Mouse (Mus musculus): ENCODE data around the gene Rack1. TPM values are rescaled to one million over a fixed set of nuclear protein-coding genes. Genes with fewer than 3 reads are reported as not detected.
A peak's percentile ranks its signal among the peaks of the same experiment; 100 is the strongest.
"Not testable (repeated sequence)": the region's sequence is repeated elsewhere in the genome, so short reads cannot be mapped to it uniquely, and the experiment has no call there.

Rack1 gene
- total and polyA plus RNA-seq, 3 experiments, result 1,964 to 7,700 (median 2,188) TPM

DNA sequence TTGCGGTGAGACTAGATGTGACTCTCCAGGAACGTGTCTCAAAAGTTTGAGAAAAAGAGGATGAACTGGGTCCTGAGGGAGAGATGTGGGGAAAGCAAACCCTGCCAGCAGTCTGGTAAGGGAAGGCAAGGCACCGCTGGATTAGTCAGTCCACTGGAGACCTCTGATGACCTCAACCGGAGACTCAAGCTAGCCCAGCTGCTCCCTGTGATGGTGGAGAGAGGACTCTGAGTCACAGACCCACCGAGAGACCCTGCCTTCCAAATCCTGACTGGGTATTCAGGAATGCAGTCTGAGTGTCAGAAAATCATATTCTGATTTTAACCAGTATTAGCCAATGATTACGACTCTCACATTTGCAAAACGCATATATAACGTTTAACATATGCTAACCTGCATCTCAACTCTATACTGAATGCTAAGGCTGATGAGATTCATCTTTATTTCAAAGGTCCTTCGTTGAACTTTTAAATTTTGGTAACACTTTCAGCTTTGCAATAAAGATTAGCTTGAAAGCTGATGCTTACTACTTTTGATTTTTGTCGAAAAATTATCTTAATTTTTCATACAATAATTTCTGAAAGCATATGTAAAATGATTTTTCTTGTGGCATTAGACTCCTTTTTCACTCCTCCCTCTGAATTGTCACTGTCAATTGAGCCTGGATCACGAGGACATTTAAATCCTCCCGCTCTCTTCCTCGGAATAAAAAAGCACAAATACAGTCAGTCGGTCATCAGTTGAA lies 22.8 kb downstream of the Rack1 start:
- no peak for DNase-seq (ENCODE audit: low spot score)
- H3K9me3 ChIP-seq (replicated peaks), result peaks cover 3% of the 10 kb centered on the region
- TF ChIP-seq POLR2AphosphoS5 (IDR thresholded peaks at IDR 0.05; ENCODE audit: insufficient replicate concordance, low read depth, low read length), result no peak
- peak overlapping the region; percentile 50; the same call in 1 of the 2 replicates for H3K4me3 ChIP-seq (ENCODE audit: low read depth, low read length)
- ATAC-seq (ENCODE audit: extremely low read depth, insufficient number of reproducible peaks, low FRiP score, poor library complexity, severe bottlenecking), result no peak
- no peaks in the 10 kb centered on the region for H3K36me3 ChIP-seq (replicated peaks)
- peaks cover 49% of the 10 kb centered on the region for H3K4me1 ChIP-seq (ENCODE audit: insufficient read depth, low read depth, low read length)
- no peaks in the 10 kb centered on the region for H3K27me3 ChIP-seq (ENCODE audit: insufficient read depth, low read length)

DNA sequence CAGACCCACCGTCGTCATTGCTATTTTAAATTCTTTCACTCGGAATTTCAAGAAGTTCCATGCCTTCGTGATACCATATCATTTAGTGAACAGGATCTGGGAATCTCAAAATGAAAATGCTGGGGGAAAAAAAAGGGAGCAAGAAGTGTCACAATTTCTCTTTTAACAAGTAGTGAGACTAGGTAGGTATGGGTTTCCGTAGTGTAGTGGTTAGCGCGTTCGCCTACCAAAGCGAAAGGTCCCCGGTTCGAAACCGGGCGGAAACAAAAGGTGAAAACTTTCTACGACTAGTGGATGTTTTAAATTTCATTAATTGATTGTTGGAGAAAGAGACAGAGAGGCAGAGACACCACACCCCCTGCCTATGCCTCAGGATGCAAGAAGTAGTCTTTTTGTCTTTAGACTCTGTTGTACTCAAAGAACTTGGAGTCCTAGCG lies 23.4 kb downstream of the Rack1 start:
- DNase-seq (ENCODE audit: low spot score) (no peak), ATAC-seq (ENCODE audit: extremely low read depth, insufficient number of reproducible peaks, low FRiP score, poor library complexity, severe bottlenecking) (peak; percentile 36; the same call in 1 of the 2 replicates)
- TF ChIP-seq CTCF (IDR thresholded peaks at IDR 0.05; ENCODE audit: low read depth, low read length) (no peak), TAL1 (conservative IDR thresholded peaks at IDR 0.05; ENCODE audit: low read depth, low read length) (no peak), POLR2AphosphoS5 (IDR thresholded peaks at IDR 0.05; ENCODE audit: insufficient replicate concordance, low read depth, low read length) (no peak)
- peaks cover 5% of the 10 kb centered on the region for H3K9me3 ChIP-seq (replicated peaks)
- peak overlapping the region; percentile 55; the same call in 1 of the 2 replicates for H3K4me3 ChIP-seq (ENCODE audit: low read depth, low read length)
- H3K27me3 ChIP-seq (ENCODE audit: insufficient read depth, low read length), result no peaks in the 10 kb centered on the region
- no peaks in the 10 kb centered on the region for H3K36me3 ChIP-seq (replicated peaks)
- H3K4me1 ChIP-seq (ENCODE audit: insufficient read depth, low read depth, low read length), result peaks cover 48% of the 10 kb centered on the region

DNA sequence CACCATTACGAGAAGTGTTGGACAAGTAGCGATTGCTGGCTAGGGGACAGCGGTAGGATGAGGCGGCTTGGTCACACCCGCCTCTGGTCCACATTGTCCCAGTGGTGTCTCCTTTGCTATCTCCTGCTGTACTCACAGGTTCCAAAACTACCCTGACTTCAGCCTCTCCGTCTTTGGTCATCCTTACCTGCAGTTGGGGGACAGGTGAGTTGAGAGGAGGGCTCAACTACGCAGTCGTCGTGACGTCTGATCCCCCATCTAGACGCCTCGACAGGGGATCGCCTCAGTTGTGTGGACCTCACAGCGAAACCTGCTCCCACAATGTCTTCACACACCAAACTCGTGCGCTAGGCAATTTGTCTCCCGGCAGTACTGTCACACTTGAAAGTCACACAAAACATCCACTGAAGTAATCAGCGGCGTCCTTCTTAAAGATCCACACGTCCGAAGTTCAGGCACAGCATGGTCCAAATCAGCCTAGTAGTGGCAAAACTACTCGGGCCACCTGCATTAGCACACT lies 24.2 kb downstream of the Rack1 start:
- peaks cover 43% of the 10 kb centered on the region for H3K4me1 ChIP-seq (ENCODE audit: insufficient read depth, low read depth, low read length)
- ATAC-seq (ENCODE audit: extremely low read depth, insufficient number of reproducible peaks, low FRiP score, poor library complexity, severe bottlenecking) (no peak), DNase-seq (ENCODE audit: low spot score) (no peak)
- H3K9me3 ChIP-seq (replicated peaks), result peaks cover 7% of the 10 kb centered on the region
- TF ChIP-seq GATA2 (IDR thresholded peaks at IDR 0.05; ENCODE audit: borderline replicate concordance, low read depth, low read length) (no peak), POLR2AphosphoS5 (IDR thresholded peaks at IDR 0.05; ENCODE audit: insufficient replicate concordance, low read depth, low read length) (no peak), GATA1 (IDR thresholded peaks at IDR 0.05; ENCODE audit: borderline replicate concordance, low read length) (no peak), TAL1 (conservative IDR thresholded peaks at IDR 0.05; ENCODE audit: low read depth, low read length) (no peak), CTCF (IDR thresholded peaks at IDR 0.05; ENCODE audit: low read depth, low read length) (no peak)
- H3K36me3 ChIP-seq (replicated peaks), result no peaks in the 10 kb centered on the region
- H3K27me3 ChIP-seq (ENCODE audit: insufficient read depth, low read length), result no peaks in the 10 kb centered on the region
- peak overlapping the region; percentile 55; the same call in 1 of the 2 replicates for H3K4me3 ChIP-seq (ENCODE audit: low read depth, low read length)

DNA sequence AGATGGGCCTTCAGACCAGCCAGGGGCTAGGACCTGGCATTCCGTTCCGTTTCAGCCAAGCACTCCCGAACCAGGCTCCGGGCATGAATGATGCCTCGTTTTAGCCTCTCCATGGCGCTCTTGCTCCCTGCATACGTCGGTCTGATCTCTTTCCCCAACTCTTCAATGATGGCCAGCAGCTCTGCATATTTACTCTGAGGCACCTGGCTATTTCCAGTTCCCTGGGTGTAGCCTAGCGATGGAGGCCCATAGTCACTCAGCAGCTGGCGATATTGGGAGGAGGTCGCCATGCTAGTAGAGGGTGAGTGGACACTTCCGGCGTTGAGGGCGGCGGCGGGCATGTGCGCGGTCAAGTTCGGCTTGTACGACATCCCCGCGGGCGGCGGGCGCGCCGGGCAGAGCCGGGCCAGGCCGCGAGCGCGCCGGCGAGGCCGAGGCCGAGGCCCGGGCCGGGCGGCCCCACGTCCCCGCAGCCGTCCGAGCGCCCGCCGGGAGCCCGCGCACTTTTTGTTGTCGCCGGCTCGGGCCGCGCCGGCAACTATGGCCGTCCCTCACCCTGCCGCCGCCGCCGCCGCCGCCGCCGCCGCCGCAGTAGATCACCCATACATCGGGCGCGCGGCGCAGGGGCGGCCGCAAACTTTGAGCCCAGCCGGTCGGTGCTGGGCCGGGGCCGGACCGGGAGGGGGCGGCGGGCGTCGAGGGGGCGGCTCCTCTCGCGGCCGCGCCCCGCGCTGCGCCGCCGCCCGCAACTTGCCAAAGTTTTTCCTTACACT lies 26.0 kb downstream of the Rack1 start, which contains the start of the genes Trim7 and Gm12184:
Gene Trim7 (plus strand): TSS at position 162 of the 773 bp plus-strand sequence.
Gene Gm12184 (minus strand): TSS at position 677 of the 773 bp plus-strand sequence.
- not testable (repeated sequence) for H3K9me3 ChIP-seq (replicated peaks); DNase-seq (ENCODE audit: low spot score); H3K36me3 ChIP-seq (replicated peaks); H3K27me3 ChIP-seq (ENCODE audit: insufficient read depth, low read length); ATAC-seq (ENCODE audit: extremely low read depth, insufficient number of reproducible peaks, low FRiP score, poor library complexity, severe bottlenecking)
- Histone ChIP-seq H3K4me3 (ENCODE audit: low read depth, low read length) (peak within 1 kb of the TSS; percentile 68), H3K4me1 (ENCODE audit: insufficient read depth, low read depth, low read length) (peaks cover 32% of the 10 kb centered on the region)

DNA sequence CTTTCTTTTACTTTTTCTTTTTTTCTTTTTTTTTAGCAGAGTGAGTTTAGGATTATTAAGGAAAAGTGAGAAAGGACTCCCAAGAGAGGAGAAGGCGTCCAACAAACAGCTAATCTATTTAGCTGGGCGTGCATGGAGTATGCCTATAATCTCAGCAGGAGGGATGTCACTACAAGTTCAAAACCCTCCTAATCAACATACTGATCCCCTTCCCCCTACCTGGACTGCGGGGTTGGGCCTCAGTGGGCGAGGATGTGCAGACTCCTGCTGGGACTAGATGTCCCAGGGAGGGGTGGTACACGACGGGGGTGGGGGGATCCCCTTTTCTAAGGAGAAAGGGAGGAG lies 26.6 kb downstream of the Rack1 start:
- H3K4me3 ChIP-seq (ENCODE audit: low read depth, low read length), result peak overlapping the region; percentile 68
- TF ChIP-seq CTCF (IDR thresholded peaks at IDR 0.05; ENCODE audit: low read depth, low read length) (no peak), POLR2AphosphoS5 (IDR thresholded peaks at IDR 0.05; ENCODE audit: insufficient replicate concordance, low read depth, low read length) (no peak), GATA1 (IDR thresholded peaks at IDR 0.05; ENCODE audit: borderline replicate concordance, low read length) (no peak), TAL1 (conservative IDR thresholded peaks at IDR 0.05; ENCODE audit: low read depth, low read length) (no peak), GATA2 (IDR thresholded peaks at IDR 0.05; ENCODE audit: borderline replicate concordance, low read depth, low read length) (no peak)
- H3K9me3 ChIP-seq (replicated peaks), result peaks cover 7% of the 10 kb centered on the region
- no peaks in the 10 kb centered on the region for H3K36me3 ChIP-seq (replicated peaks)
- DNase-seq (ENCODE audit: low spot score) (no peak), ATAC-seq (ENCODE audit: extremely low read depth, insufficient number of reproducible peaks, low FRiP score, poor library complexity, severe bottlenecking) (no peak)
- H3K4me1 ChIP-seq (ENCODE audit: insufficient read depth, low read depth, low read length), result peaks cover 30% of the 10 kb centered on the region
- no peaks in the 10 kb centered on the region for H3K27me3 ChIP-seq (ENCODE audit: insufficient read depth, low read length)

DNA sequence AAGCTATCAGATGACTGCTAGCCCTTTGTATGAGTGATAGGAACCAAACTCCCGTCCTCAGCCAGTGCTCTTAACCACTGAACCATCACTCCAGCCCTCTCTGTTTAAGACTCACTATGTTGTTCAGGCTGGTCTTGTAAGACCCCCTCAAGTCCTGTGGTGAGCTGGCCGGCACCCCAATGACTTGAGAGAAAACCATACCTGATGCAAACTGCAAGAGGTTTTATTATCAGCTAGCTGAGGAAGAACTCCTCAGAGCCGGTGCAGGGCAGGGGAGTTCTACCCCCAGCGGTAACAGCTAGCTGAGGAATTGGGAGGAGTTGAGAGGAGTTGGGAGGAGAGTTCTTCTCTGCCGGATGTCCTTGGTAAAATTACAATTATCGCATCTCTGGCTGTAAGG lies 27.8 kb downstream of the Rack1 start:
- Histone ChIP-seq H3K9me3 (replicated peaks) (peaks cover 7% of the 10 kb centered on the region), H3K27me3 (ENCODE audit: insufficient read depth, low read length) (no peaks in the 10 kb centered on the region), H3K4me3 (ENCODE audit: low read depth, low read length) (no peak overlapping the region), H3K36me3 (replicated peaks) (no peaks in the 10 kb centered on the region), H3K4me1 (ENCODE audit: insufficient read depth, low read depth, low read length) (peaks cover 28% of the 10 kb centered on the region)
- TF ChIP-seq GATA2 (IDR thresholded peaks at IDR 0.05; ENCODE audit: borderline replicate concordance, low read depth, low read length) (no peak), CTCF (IDR thresholded peaks at IDR 0.05; ENCODE audit: low read depth, low read length) (no peak), GATA1 (IDR thresholded peaks at IDR 0.05; ENCODE audit: borderline replicate concordance, low read length) (no peak), TAL1 (conservative IDR thresholded peaks at IDR 0.05; ENCODE audit: low read depth, low read length) (no peak), POLR2AphosphoS5 (IDR thresholded peaks at IDR 0.05; ENCODE audit: insufficient replicate concordance, low read depth, low read length) (no peak)
- ATAC-seq (ENCODE audit: extremely low read depth, insufficient number of reproducible peaks, low FRiP score, poor library complexity, severe bottlenecking), result no peak
- DNase-seq (ENCODE audit: low spot score), result no peak

Data from G1E (cell line).